Mouse (Mus musculus) embryonic facial prominence, embryonic 13.5 days (tissue): ENCODE measurements around the gene Tcf7l1. TPM values are rescaled to one million over a fixed set of nuclear protein-coding genes. Genes with fewer than 3 reads are reported as not detected.

Experiments
- ATAC-seq: fragments of 200-750 bp; cut with Nextera tagmentation; 2 replicates; pipeline ENCODE4 v1.8.0; 2017; ENCODE audit warnings: low read depth; ENCODE audit not compliant: insufficient number of reproducible peaks, insufficient read depth, low FRiP score, low TSS enrichment
- H3K27ac ChIP-seq: fragments of 300-500 bp; sonication (generic); 2 replicates; pipeline ENCODE4 v1.5.1; 2015; ENCODE audit warnings: moderate library complexity, mild to moderate bottlenecking, inconsistent platforms
- H3K27me3 ChIP-seq: fragments of 300-500 bp; sonication (generic); 2 replicates; pipeline ENCODE4 v1.6.1; 2015; ENCODE audit warnings: mild to moderate bottlenecking, inconsistent platforms
- H3K36me3 ChIP-seq: fragments of 300-500 bp; sonication (generic); 2 replicates; pipeline ENCODE4 v1.6.1; 2015; ENCODE audit warnings: mild to moderate bottlenecking, inconsistent platforms
- H3K4me1 ChIP-seq: fragments of 300-500 bp; sonication (generic); 2 replicates; pipeline ENCODE4 v1.6.1; 2015; ENCODE audit warnings: inconsistent platforms
- H3K4me2 ChIP-seq: fragments of 300-500 bp; sonication (generic); 2 replicates; pipeline ENCODE4 v1.6.1; 2015; ENCODE audit warnings: moderate library complexity, mild to moderate bottlenecking, inconsistent platforms
- H3K4me3 ChIP-seq: fragments of 300-500 bp; sonication (generic); 2 replicates; pipeline ENCODE4 v1.5.1; 2015; ENCODE audit warnings: mild to moderate bottlenecking, inconsistent platforms
- H3K9ac ChIP-seq: fragments of 300-500 bp; sonication (generic); 2 replicates; pipeline ENCODE4 v1.6.1; 2015; ENCODE audit warnings: mild to moderate bottlenecking, inconsistent platforms
- H3K9me3 ChIP-seq: fragments of 300-500 bp; sonication (generic); 2 replicates; pipeline ENCODE4 v1.6.1; 2016; ENCODE audit warnings: inconsistent platforms
- WGBS: fragments of 180-500 bp; shearing (Covaris S2); methylation state at CpG from one replicate; pipeline ENCODE4 v1.1.7; 2015; ENCODE audit warnings: mixed read lengths; 5-methylcytosine and 5-hydroxymethylcytosine counted together
- polyA plus RNA-seq: library from polyadenylated mRNA; unstranded; fragments of >200 nt; fragmentation: Nextera tagmentation; extraction: Ambion mirVana; gene quantifications from 2 replicates; pipeline ENCODE4 v1.2.1, GENCODE M21; 2015

The Tcf7l1 gene
- polyA plus RNA-seq, 1 experiment from 2014 or later = 59.2 TPM

DNA sequence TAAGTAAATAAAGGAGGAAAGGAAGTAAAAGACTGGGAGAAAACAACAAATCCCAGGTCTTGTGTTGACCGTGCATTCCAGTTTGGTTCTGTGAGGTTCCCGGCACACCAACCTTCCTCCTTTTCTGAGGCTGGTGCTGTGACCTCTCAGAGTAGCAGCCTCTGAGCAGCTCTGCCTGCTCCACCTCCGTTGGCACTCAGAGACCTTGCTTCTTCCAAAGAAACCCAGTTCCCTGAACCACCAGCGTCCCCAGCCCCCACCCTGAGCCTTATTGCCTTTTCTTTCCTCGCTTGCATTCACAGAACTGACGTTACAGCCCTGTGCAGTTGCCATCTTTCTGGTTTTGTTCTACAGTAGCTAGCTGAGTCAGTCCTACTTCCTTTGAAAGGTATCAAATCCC lies 188.8 kb downstream of the Tcf7l1 start:
- H3K4me2 ChIP-seq = no peak overlapping the region
- WGBS = 80% methylated on average over 6 of the region's 6 CpGs
- no peak overlapping the region for H3K4me3 ChIP-seq
- no peaks in the 10 kb centered on the region for H3K9me3 ChIP-seq
- H3K36me3 ChIP-seq = peaks cover 4% of the 10 kb centered on the region
- no peak overlapping the region for H3K27ac ChIP-seq
- no peaks in the 10 kb centered on the region for H3K27me3 ChIP-seq
- H3K9ac ChIP-seq = no peak overlapping the region
- no peak for ATAC-seq
- H3K4me1 ChIP-seq = peaks cover 18% of the 10 kb centered on the region

DNA sequence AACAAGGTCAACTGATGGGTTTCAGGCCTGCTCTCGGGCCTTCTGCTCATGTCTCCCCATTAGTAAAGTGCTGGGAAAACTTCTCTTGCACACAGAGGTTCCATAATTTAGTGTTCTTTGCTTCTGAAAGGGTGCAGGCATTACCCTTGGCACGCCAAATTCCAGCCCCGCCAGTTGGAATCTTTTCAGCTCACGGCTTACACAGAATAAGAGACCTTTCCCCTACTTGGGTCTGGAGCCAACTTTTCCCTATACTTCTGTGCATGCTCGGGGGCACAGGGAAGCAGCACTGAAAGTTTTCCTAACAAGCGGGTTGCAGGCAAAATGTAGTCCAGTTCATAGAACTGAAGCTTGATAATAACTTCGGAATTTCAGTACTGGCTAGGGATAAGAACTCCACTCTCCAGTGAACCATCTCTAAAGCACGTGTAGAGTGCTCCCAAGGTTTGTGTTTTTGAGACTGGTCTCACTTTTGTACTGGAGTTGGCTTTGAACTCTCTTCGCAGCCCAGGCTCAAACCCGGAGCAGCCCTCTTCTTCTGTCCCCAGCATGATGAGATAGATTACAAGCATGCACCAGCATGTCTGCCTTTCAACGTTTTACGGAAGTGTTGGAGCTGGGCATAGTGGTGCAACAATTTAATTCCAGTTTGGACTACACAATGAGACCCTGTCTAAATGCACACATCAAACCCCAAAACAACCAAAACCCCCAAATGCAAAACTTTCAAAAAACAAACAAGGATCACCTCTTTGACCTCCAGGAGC lies 190.1 kb downstream of the Tcf7l1 start:
- Histone ChIP-seq H3K27ac (peak overlapping the region; percentile 84), H3K9ac (peak overlapping the region; percentile 72), H3K36me3 (no peaks in the 10 kb centered on the region), H3K4me2 (peak overlapping the region; percentile 81), H3K4me3 (peak overlapping the region; percentile 66), H3K9me3 (no peaks in the 10 kb centered on the region), H3K4me1 (peaks cover 18% of the 10 kb centered on the region), H3K27me3 (no peaks in the 10 kb centered on the region)
- ATAC-seq = no peak
- 34% methylated on average over 12 of the region's 12 CpGs for WGBS

DNA sequence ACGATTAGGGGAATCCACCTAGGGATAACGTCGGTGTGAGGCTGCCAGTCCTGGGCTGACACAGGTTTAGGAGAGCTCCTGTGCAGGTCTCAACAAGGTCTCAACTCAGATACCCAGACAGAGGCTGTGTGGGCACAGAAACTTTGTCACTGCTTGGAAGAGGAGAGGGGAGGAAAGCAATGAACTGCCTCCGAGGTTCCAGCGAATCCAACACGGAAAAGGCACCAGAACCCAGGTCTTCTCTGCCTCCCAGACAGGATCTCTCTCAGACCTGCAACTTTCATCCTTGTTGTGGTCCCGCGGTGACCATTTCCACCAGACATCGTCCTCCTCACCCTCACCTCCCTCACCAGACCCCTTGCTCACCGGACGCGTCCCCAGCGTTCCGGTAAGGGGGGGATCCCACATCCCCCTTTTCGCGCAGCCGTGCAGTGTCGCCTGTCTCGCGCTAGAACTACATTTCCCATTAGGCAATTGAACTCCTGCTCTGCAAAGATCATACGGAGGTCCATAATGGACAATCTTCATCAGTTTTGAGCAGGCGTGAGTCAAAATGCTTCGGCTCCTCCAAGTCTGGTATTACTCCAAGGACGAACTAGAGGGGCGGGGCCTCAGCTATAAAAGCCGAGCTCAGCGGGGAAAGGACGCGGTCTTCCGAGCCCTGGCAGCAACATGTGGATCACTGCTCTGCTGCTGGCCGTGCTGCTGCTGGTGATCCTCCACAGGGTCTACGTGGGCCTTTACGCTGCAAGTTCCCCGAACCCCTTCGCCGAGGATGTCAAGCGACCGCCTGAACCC lies 190.9 kb downstream of the Tcf7l1 start, which contains the start of the genes Elmod3 and Retsat:
Elmod3 (minus strand) TSS at position 458 of the 798 bp plus-strand sequence.
Retsat (plus strand) TSS at position 520 of the 798 bp plus-strand sequence.
- Histone ChIP-seq H3K27ac (peak within 1 kb of the TSS; percentile 84), H3K9me3 (no peaks in the 10 kb centered on the region), H3K4me3 (peak within 1 kb of the TSS; percentile 66), H3K4me2 (peak within 1 kb of the TSS; percentile 81), H3K9ac (peak within 1 kb of the TSS; percentile 82), H3K4me1 (peaks cover 18% of the 10 kb centered on the region), H3K27me3 (no peaks in the 10 kb centered on the region), H3K36me3 (no peaks in the 10 kb centered on the region)
- WGBS = 1% methylated on average over 38 of the region's 38 CpGs
- peak; percentile 87 for ATAC-seq

DNA sequence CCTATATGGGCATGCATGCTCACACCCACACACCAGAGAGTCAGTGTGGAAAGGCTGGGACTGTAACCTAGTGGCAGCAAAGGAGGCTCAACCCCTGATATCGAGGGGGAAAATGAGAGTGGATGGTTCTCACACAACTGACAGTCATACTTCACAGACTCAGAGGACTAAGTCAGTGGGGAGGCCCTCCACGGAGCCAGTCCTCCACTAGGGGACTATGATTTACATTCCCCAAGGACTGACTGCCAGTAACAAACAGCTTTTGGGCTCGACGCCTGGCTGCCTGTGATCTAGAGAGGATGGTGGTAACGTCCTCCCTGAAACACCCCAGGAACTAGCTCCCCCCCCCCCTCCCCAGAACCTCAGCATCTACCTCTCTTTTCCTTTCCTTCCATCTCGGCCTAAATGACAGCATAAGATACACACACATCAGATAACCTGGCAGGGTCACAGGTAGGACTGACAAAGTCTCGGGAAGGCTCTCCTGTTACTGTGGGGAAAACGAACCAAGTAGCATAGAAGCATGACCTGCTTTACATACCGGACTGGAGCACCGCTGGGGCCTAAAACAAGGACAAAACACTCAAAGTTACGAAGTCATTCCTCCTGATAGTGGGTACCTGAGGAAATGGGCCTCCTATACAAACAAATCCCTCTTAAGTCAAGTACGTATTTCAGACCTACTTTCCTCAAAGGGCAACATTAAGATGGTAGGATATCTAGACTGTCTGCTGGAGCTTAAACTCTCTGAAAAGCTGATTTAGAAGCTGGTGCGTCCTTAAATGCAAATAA lies 191.8 kb downstream of the Tcf7l1 start:
- peak overlapping the region; percentile 51 for H3K27ac ChIP-seq
- peaks cover 18% of the 10 kb centered on the region for H3K4me1 ChIP-seq
- peak overlapping the region; percentile 81 for H3K4me2 ChIP-seq
- H3K27me3 ChIP-seq = no peaks in the 10 kb centered on the region
- 43% methylated on average over 13 of the region's 13 CpGs for WGBS
- peak overlapping the region; percentile 66 for H3K4me3 ChIP-seq
- no peaks in the 10 kb centered on the region for H3K9me3 ChIP-seq
- H3K36me3 ChIP-seq = no peaks in the 10 kb centered on the region
- ATAC-seq = no peak
- peak overlapping the region; percentile 82 for H3K9ac ChIP-seq

DNA sequence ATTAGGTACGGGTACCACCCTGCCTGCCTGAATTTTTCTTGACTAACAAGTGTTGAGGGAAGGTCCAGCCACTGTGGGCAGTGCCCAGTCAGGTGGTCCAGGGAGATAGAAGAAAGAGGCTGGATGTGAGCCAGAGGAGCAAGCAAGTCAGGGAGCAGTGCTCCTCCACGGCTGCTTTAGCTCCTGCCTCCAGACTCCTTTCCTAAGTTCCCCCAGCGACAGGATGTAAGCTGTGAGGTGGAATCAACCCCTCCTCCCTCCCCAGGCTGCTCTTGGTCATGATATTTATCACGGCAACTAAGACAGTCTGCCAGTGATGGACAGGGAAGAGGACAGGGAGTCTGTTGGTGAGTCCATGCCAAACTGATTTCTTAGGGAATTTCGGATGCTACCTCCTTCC lies 195.1 kb downstream of the Tcf7l1 start:
- WGBS = 64% methylated on average over 5 of the region's 5 CpGs

DNA sequence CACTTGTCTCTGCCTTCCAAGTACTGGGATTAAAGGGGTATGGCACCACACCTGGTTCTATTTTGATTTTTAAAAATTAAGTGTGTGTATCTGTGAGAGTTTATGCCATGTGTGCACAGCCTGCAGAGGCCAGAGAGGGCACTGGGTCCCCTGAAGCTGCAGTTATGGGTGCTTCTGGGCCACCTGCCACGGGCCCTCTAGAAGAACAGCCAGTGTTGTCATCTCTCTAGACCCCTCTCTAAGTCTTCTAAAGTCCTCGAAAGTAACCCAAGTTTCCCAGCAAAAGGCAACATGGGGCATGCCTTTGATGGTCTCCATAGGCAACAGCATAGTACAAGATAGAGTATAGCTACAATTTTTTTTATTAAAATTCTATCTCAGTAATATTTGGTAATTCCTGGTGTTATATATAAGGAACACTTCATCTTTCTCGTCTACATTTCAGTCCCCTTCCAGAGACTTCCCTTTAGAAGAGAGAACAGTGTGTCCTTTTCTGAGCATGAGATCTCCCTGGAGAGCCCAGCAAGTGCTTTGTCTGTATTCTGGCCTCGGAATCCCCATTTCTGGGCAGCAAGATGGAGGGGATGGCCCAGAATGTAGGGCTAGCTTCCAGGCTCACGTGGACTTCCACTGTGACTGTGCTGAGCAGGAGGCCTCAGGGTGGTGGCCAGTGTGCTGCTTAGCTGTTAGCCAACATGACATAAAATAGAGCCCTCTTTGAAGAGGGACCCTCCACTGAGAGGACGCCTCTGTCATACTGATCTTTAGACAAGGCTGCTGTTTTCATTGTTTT lies 195.8 kb downstream of the Tcf7l1 start:
- no peak for ATAC-seq
- Histone ChIP-seq H3K4me3 (no peak overlapping the region), H3K4me1 (peaks cover 12% of the 10 kb centered on the region), H3K4me2 (no peak overlapping the region), H3K9ac (no peak overlapping the region), H3K27ac (no peak overlapping the region), H3K27me3 (no peaks in the 10 kb centered on the region), H3K9me3 (no peaks in the 10 kb centered on the region), H3K36me3 (0 out of 2 replicates have a peak, but pooled peaks cover 6% of the 10 kb centered on the region)
- WGBS = 81% methylated on average over 6 of the region's 6 CpGs

More for the DNA sequence above, 195.1 kb downstream of the Tcf7l1 start:
- no peak overlapping the region for H3K4me3 ChIP-seq
- no peak overlapping the region for H3K4me2 ChIP-seq
- no peaks in the 10 kb centered on the region for H3K27me3 ChIP-seq
- 0 out of 2 replicates have a peak, but pooled peaks cover 6% of the 10 kb centered on the region for H3K36me3 ChIP-seq
- ATAC-seq = no peak
- no peak overlapping the region for H3K9ac ChIP-seq
- H3K4me1 ChIP-seq = peaks cover 12% of the 10 kb centered on the region
- H3K9me3 ChIP-seq = no peaks in the 10 kb centered on the region
- H3K27ac ChIP-seq = no peak overlapping the region

DNA sequence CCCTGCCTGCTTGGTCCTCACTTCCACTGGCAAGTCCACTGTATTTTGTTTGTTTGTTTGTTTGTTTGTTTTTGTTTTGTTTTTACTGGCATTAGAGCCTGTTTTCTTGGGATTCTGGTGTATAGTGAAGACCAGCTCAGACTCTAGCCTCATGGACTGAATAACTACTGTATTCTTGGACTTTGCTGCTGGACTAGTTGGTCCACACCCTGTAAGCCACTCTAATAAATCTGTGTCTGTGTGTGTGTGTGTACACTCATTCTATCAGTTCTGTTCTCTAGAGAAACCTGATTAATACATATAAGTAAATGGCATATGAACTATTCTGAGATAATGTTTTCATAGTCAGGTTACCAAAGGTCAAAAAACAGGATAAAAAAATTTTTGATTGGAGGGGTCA lies 198.9 kb downstream of the Tcf7l1 start:
- Histone ChIP-seq H3K4me1 (no peaks in the 10 kb centered on the region), H3K9me3 (no peaks in the 10 kb centered on the region), H3K4me3 (no peak overlapping the region), H3K36me3 (peaks cover 20% of the 10 kb centered on the region), H3K4me2 (no peak overlapping the region), H3K27me3 (no peaks in the 10 kb centered on the region), H3K9ac (no peak overlapping the region), H3K27ac (no peak overlapping the region)
- ATAC-seq = no peak

DNA sequence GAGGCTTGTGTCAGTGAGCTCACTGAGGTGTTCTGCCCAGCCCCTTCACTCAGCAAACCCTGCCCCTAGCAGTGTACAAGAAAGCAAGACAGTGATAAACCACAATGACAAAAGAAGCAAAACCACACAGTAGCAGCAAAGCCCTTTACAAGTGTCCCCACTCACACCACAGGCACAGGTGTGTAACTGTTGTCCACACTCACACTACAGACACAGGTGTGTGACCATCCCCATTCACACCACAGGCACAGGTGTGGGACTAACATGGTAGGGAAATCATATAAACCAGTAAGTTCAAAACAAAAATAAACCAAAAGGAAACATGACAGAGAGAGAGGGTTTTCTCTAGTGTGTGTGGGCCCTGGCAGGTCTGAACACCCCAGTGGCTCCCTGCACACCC lies 200.7 kb downstream of the Tcf7l1 start:
- Histone ChIP-seq H3K4me3 (no peak overlapping the region), H3K9ac (no peak overlapping the region), H3K27me3 (no peaks in the 10 kb centered on the region), H3K36me3 (peaks cover 28% of the 10 kb centered on the region), H3K4me1 (no peaks in the 10 kb centered on the region), H3K4me2 (no peak overlapping the region), H3K27ac (no peak overlapping the region), H3K9me3 (no peaks in the 10 kb centered on the region)
- no peak for ATAC-seq

DNA sequence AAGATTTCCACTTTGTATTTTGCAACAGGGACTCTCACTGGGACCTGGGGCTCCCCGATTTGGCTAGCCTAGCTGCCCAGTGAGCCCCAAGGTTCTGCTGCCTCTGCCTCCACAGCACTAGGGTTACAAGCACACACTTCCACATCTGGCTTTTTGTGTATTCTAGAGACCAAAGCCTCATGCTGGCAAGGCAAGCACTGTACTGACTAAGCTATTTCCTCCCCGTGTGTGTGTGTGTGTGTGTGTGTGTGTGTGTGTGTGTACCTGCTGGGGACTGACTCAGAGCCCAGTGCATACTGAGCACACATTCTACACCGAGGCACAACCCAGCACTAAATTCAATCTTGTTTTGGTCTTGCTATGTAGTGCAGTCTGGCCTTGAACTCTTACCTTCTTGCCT lies 202.4 kb downstream of the Tcf7l1 start:
- Histone ChIP-seq H3K27ac (no peak overlapping the region), H3K4me2 (no peak overlapping the region), H3K4me1 (no peaks in the 10 kb centered on the region), H3K4me3 (no peak overlapping the region), H3K9me3 (no peaks in the 10 kb centered on the region), H3K27me3 (no peaks in the 10 kb centered on the region), H3K9ac (no peak overlapping the region), H3K36me3 (peaks cover 25% of the 10 kb centered on the region)
- ATAC-seq = no peak
- 72% methylated on average over 3 of the region's 3 CpGs for WGBS

DNA sequence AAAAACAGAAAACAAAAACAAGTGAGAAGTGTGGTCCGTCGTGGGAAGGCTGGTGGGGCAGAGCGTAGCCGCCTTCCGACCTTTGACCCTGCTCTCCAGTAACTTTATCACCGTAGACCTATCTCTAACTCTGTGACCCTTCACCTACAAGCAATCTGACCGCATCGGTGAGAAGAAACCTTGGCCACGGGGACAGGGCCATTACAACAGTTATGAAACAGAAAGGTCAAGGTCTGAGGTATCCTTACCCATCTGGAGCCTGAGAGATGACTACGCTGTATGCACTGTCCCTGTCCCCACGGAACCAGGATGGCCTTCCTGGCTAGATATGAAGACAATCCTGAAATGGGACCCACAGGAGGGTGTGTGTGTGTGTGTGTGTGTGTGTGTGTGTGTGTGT lies 204.9 kb downstream of the Tcf7l1 start:
- Histone ChIP-seq H3K4me1 (no peaks in the 10 kb centered on the region), H3K9me3 (no peaks in the 10 kb centered on the region), H3K4me3 (no peak overlapping the region), H3K4me2 (no peak overlapping the region), H3K27ac (no peak overlapping the region), H3K36me3 (peaks cover 30% of the 10 kb centered on the region), H3K27me3 (no peaks in the 10 kb centered on the region), H3K9ac (no peak overlapping the region)
- 0 out of 2 replicates have a peak, but pooled peaks have one; percentile 10 for ATAC-seq
- 77% methylated on average over 11 of the region's 11 CpGs for WGBS
